Comparison of ENCODE assay signal across 12 mouse cellular contexts in the genomic region with DNA sequence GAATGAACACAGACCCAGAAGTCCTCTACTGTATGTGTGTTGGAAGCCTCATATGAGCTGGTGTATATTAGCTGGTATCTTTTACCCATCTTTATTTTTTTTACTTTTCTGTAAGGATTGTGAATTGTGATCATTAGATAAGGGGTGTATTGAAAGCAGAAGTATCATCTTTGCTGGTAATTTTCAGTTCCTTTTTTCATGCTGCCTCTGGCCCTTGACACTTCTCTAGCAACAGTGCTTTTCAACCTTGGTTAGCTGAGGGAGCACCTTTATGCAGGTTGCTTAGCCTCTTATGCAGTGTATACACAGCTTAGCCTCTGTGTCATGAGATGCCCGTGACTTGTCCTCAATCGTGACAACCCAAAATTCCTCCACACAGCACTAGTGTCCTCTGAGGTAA.
"Had no signal": no experiment of that assay in that cellular context is flagged by ENCODE, and none has a peak within 500 bp of the region (broad histone marks: within the 10 kb centered on the region; RNA-seq: fewer than 3 reads in every experiment).

No protein-coding gene starts in this region.

- H3K9ac ChIP-seq: limb, embryonic 15.5 days; liver, embryonic 12.5 days; lung, embryonic 14.5 days; midbrain, embryonic 15.5 days; neural tube, embryonic 12.5 days had no signal

- H3K27me3 ChIP-seq: limb, embryonic 15.5 days; liver, embryonic 12.5 days; midbrain, embryonic 15.5 days; neural tube, embryonic 12.5 days had no signal

- ATAC-seq: intestine, postnatal 0 days; liver, embryonic 12.5 days; midbrain, embryonic 15.5 days had no signal

- H3K9me3 ChIP-seq: limb, embryonic 15.5 days; liver, embryonic 12.5 days; midbrain, embryonic 15.5 days; neural tube, embryonic 12.5 days had no signal

- DNase-seq: kidney, postnatal 14 days; lung, embryonic 14.5 days; lung, postnatal 14 days; right cerebral cortex, postnatal 4 days; spleen, adult 18-20 months; thymus, postnatal 36 days had no signal

- H3K4me1 ChIP-seq: liver, embryonic 12.5 days; midbrain, embryonic 15.5 days; neural tube, embryonic 12.5 days had no signal

- H3K4me3 ChIP-seq: limb, embryonic 15.5 days; liver, embryonic 12.5 days; midbrain, embryonic 15.5 days; neural tube, embryonic 12.5 days had no signal

- H3K4me2 ChIP-seq: limb, embryonic 15.5 days; liver, embryonic 12.5 days; lung, embryonic 14.5 days; midbrain, embryonic 15.5 days; neural tube, embryonic 12.5 days had no signal

- H3K36me3 ChIP-seq: limb, embryonic 15.5 days; liver, embryonic 12.5 days; midbrain, embryonic 15.5 days; neural tube, embryonic 12.5 days had no signal

- H3K27ac ChIP-seq: limb, embryonic 15.5 days; liver, embryonic 12.5 days; macrophage; midbrain, embryonic 15.5 days; neural tube, embryonic 12.5 days had no signal
